Mouse (Mus musculus) erythroblast, embryonic 14.5 days (primary cell): ENCODE data around the gene Slc6a12.

Experiments used
- GATA1 ChIP-seq: IDR thresholded peaks from 2 replicates; pipeline ENCODE4 v1.6.1; 2012; ENCODE audit warnings: low read length, inconsistent platforms, mixed read lengths
- TAL1 ChIP-seq: IDR thresholded peaks from 3 replicates; pipeline ENCODE4 v1.6.1; 2012; ENCODE audit warnings: low read length, inconsistent platforms, mixed read lengths

DNA sequence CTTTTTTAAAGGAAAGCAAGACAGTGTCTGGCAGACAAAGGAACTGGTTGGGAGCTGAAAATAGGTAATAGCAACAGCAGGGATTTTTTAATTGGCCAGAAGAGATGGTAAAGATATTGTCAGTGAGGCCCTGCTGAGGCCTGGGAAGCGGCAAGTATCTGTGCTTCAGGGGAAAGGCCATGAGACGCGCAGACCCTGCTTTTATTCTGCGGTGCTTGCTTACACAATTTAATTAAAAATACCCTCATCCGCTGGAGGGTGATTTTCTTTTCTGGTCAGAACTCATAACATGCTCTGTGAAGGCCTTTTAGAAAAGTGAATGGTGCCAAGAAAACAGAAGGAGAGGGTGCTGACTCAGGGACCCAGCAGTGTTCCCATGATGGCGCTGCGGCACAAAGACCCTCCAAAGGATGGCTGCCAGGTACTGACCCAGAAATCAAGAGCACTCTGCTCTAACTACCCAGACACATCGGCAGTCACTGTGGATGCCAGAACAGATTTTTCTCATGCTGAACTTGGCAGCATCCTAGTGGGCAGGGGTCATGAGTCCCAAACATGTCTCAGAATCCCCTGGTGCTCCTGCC lies 59.9 kb downstream of the Slc6a12 start:
- TF ChIP-seq GATA1 (no peak), TAL1 (no peak)
